Mouse (Mus musculus) liver, postnatal 0 days (tissue): ENCODE results near the gene Krtap28-13.

Source experiments
- CTCF ChIP-seq: sonication (generic); IDR thresholded peaks from 2 replicates; pipeline ENCODE4 v1.5.1; 2016; ENCODE audit warnings: antibody characterized with exemption, low read depth
- EP300 ChIP-seq: IDR thresholded peaks from 2 replicates; pipeline ENCODE4 v1.6.1; 2016; ENCODE audit warnings: antibody characterized with exemption, low read depth, mild to moderate bottlenecking

DNA sequence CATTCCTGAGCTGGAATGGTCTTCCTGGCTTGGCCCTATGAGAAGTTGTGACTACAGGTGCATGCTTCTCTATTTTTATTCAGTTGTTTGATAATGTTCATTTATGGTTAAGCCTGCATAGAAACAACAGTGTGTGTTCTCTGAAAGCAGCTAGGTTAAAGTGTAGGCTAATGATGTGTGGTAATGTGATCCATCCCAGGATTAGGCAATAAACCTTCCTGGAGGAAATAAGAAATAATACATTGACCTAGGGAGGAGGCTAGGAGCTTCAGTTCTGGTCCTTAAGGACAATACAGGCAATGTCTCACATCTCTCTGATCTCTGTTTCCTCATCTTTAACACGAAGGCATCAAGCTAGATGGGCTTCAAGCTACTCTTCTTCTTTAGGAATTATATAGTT lies 44.7 kb downstream of the Krtap28-13 start:
- TF ChIP-seq CTCF (no peak), EP300 (no peak)
